Mouse (Mus musculus) kidney, postnatal 0 days (tissue): ENCODE measurements around the gene Ppp1r16b. TPM values are rescaled to one million over a fixed set of nuclear protein-coding genes. Genes with fewer than 3 reads are reported as not detected.

Experiments used
- ATAC-seq: fragments of 200-750 bp; cut with Nextera tagmentation; replicated peaks from 2 replicates; pipeline ENCODE4 v1.8.0; 2017; ENCODE audit warnings: low read depth, moderate number of reproducible peaks, moderate TSS enrichment, moderate library complexity; ENCODE audit not compliant: low FRiP score
- DNase-seq: peaks from one replicate; pipeline ENCODE4 v3.0.0-alpha.2; 2016; ENCODE audit warnings: low spot score
- H3K27ac ChIP-seq: fragments of 300-500 bp; sonication (generic); 2 replicates; pipeline ENCODE4 v1.5.1; 2014; ENCODE audit warnings: mild to moderate bottlenecking
- H3K27me3 ChIP-seq: fragments of 300-500 bp; sonication (generic); 2 replicates; pipeline ENCODE4 v1.6.1; 2014; ENCODE audit warnings: low read length, mixed read lengths; ENCODE audit not compliant: insufficient read depth
- H3K36me3 ChIP-seq: fragments of 300-500 bp; sonication (generic); 2 replicates; pipeline ENCODE4 v1.6.1; 2014; ENCODE audit warnings: low read length, mixed read lengths; ENCODE audit not compliant: insufficient read depth
- H3K4me1 ChIP-seq: fragments of 300-500 bp; sonication (generic); replicated peaks from 2 replicates; pipeline ENCODE4 v1.6.1; 2014; ENCODE audit warnings: antibody characterized with exemption, low read length, mixed read lengths; ENCODE audit not compliant: insufficient read depth
- H3K4me2 ChIP-seq: fragments of 300-500 bp; sonication (generic); 2 replicates; pipeline ENCODE4 v1.6.1; 2014; ENCODE audit warnings: mild to moderate bottlenecking, low read length, moderate library complexity, mixed read lengths
- H3K4me3 ChIP-seq: fragments of 300-500 bp; sonication (generic); replicated peaks from 2 replicates; pipeline ENCODE4 v1.5.1; 2014; ENCODE audit warnings: low read depth, low read length
- H3K9ac ChIP-seq: fragments of 300-500 bp; sonication (generic); 2 replicates; pipeline ENCODE4 v1.6.1; 2014; ENCODE audit warnings: low read depth, low read length
- H3K9me3 ChIP-seq: fragments of 300-500 bp; sonication (generic); replicated peaks from 2 replicates; pipeline ENCODE4 v1.6.1; 2016; ENCODE audit warnings: low read length, inconsistent platforms, mixed read lengths
- CTCF ChIP-seq: IDR thresholded peaks from 2 replicates; pipeline ENCODE4 v1.5.1; 2016; ENCODE audit warnings: antibody characterized with exemption, low read depth, mild to moderate bottlenecking, moderate library complexity
- WGBS: fragments of 180-500 bp; shearing (Covaris S2); extraction: QIAGEN DNeasy Blood & Tissue Kit; methylation state at CpG from one replicate; pipeline ENCODE4 v1.1.7; 2014; 5-methylcytosine and 5-hydroxymethylcytosine counted together
- polyA plus RNA-seq: library from polyadenylated mRNA; unstranded; fragments of >200 nt; fragmentation: Nextera tagmentation; extraction: Ambion mirVana; gene quantifications from 2 replicates; pipeline ENCODE4 v1.2.1, GENCODE M21; 2015

The Ppp1r16b gene
- polyA plus RNA-seq, 1 experiment from 2014 or later: 10.1 TPM

DNA sequence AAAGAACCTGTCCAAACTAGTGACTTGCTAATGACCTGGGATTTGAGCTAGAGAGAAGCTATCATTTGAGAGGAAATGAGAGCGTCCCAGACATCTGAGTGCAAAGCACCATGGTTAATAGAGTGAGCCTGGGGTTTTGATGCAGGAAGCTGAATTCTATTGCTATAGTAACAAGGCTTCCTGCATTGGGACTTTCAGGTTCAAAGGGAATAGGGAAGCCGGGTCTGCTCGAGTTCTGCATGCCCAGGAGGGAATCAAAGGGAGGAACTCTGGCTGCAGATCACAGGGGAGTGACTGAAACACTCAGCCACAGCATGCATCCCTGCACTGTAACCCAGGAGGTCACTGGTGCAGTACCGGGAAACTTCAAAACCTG is 17.8 kb downstream of the Ppp1r16b start:
- no peak overlapping the region for H3K4me3 ChIP-seq
- no peaks in the 10 kb centered on the region for H3K36me3 ChIP-seq
- WGBS: 7% methylated on average over 4 of the region's 4 CpGs
- H3K4me1 ChIP-seq: 0 out of 2 replicates have a peak, but pooled peaks cover 5% of the 10 kb centered on the region
- no peak for ATAC-seq
- no peaks in the 10 kb centered on the region for H3K27me3 ChIP-seq
- no peak overlapping the region for H3K4me2 ChIP-seq
- no peak overlapping the region for H3K27ac ChIP-seq
- DNase-seq: peak; percentile 71
- no peak overlapping the region for H3K9ac ChIP-seq
- TF ChIP-seq CTCF: no peak
- H3K9me3 ChIP-seq: no peaks in the 10 kb centered on the region

DNA sequence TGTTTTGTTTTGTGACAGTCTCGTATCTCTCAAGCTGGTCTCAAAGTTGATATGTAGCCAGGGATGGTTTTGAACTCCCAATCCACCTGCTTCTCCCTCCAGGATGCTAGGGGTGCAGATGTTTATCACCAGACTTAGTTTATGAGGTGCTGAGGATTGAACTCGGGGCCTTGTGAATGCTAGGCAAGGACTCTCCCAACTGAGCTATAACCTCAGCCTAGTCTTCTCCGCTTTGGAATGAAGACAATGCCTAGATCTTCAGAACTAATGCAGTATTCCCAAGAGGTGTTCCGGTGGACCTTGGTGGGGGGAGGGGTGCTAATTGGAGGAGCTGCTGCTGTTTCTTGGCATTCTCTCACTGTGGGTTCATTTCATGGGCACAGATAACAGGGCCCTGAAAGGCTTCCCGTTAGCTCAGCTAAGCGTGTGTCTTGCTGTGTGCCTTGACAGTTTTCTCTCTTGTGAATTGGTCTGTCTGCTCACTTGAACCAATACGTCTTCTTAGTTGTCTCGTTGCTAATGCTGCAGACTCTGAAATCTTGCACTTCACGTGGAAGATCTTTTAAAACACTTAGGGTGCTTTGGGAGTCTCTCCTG is 19.1 kb downstream of the Ppp1r16b start:
- no peak for TF ChIP-seq CTCF
- no peak for ATAC-seq
- Histone ChIP-seq H3K4me3 (no peak overlapping the region), H3K27me3 (no peaks in the 10 kb centered on the region), H3K27ac (no peak overlapping the region), H3K4me1 (0 out of 2 replicates have a peak, but pooled peaks cover 14% of the 10 kb centered on the region), H3K36me3 (no peaks in the 10 kb centered on the region), H3K9ac (no peak overlapping the region), H3K9me3 (no peaks in the 10 kb centered on the region), H3K4me2 (no peak overlapping the region)
- WGBS: 49% methylated on average over 9 of the region's 9 CpGs
- no peak for DNase-seq

DNA sequence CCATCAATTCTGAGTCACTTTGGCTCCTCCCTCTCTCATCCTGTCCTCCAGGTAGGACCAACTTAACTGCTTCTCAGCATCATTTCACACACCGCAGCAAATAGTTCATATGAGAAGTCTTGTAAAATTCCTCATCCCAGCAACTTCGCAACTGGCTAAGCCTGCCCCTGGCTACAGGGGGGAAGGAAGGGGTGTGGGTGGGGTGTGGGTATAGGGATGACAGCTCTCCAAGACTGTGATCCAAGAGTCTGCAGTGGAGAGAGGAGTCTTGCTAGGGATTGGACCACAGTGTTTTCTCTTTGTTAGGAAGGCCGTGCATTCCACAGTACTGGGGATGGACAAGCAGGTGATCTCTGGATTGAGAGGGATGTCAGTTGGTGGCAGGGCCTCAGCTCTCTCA is 19.7 kb downstream of the Ppp1r16b start:
- H3K27me3 ChIP-seq: no peaks in the 10 kb centered on the region
- no peak overlapping the region for H3K27ac ChIP-seq
- H3K9ac ChIP-seq: no peak overlapping the region
- no peaks in the 10 kb centered on the region for H3K9me3 ChIP-seq
- no peak for ATAC-seq
- DNase-seq: no peak
- H3K4me2 ChIP-seq: no peak overlapping the region
- 33% methylated on average over 3 of the region's 3 CpGs for WGBS
- H3K4me3 ChIP-seq: no peak overlapping the region
- TF ChIP-seq CTCF: no peak
- peaks cover 14% of the 10 kb centered on the region; the same call in 1 of the 2 replicates for H3K4me1 ChIP-seq
- no peaks in the 10 kb centered on the region for H3K36me3 ChIP-seq

DNA sequence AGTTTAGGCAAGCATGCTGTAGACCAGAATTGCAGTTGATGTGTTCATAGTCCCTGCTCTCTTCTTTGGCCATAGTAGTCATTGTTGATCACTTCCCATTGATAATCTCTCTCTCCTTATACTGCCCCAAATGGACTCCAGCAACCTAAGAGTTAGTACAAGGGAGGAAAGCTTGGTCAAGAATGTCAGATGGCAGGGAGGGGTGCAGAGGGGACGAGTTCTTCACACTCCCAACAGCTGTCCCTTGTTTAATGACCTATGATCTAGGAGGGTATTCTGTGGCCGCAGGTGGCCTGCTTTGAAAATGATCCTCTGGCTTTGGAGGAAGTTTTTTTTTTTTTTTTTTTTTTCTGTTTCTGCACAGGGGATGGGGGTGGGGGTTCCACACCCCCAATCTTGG is 21.2 kb downstream of the Ppp1r16b start:
- H3K4me3 ChIP-seq: no peak overlapping the region
- H3K4me2 ChIP-seq: no peak overlapping the region
- no peak overlapping the region for H3K9ac ChIP-seq
- no peaks in the 10 kb centered on the region for H3K36me3 ChIP-seq
- DNase-seq: peak; percentile 76
- no peak overlapping the region for H3K27ac ChIP-seq
- ATAC-seq: no peak
- H3K27me3 ChIP-seq: no peaks in the 10 kb centered on the region
- TF ChIP-seq CTCF: no peak
- H3K4me1 ChIP-seq: peaks cover 14% of the 10 kb centered on the region; the same call in 1 of the 2 replicates
- WGBS: 32% methylated on average over 2 of the region's 2 CpGs
- no peaks in the 10 kb centered on the region for H3K9me3 ChIP-seq

GRCm38 (mm10) chr2:158687804-158688241 is 22.6 kb downstream of the Ppp1r16b start:
- peak overlapping the region; percentile 61 for H3K27ac ChIP-seq
- peak overlapping the region; percentile 24; the same call in 1 of the 2 replicates for H3K9ac ChIP-seq
- peak overlapping the region; percentile 13; the same call in 1 of the 2 replicates for H3K4me3 ChIP-seq
- ATAC-seq: no peak
- TF ChIP-seq CTCF: no peak; the same call in 1 of the 2 replicates
- peaks cover 14% of the 10 kb centered on the region; the same call in 1 of the 2 replicates for H3K4me1 ChIP-seq
- no peaks in the 10 kb centered on the region for H3K27me3 ChIP-seq
- 9% methylated on average over 25 of the region's 25 CpGs for WGBS
- no peaks in the 10 kb centered on the region for H3K9me3 ChIP-seq
- DNase-seq: peak; percentile 75
- peak overlapping the region; percentile 46 for H3K4me2 ChIP-seq
- no peaks in the 10 kb centered on the region for H3K36me3 ChIP-seq

DNA sequence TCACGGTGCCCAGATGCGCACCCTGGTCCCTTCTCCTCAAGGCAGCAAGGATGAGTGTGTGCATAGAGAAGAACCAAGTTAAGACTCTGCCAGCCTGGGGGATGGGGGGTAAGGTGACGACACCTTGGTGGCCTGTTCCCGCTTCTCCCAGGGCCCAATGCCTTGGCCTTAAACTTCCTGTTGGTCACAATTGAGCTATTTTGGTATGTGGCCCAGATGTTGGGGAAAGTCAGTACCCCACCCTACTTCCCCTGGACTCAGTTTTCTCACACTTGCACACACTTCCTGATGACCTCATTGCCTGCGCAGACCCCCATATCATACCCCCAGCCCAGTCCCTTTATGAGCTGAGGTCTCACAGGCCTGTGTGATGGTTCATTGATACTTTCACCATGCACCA is 23.9 kb downstream of the Ppp1r16b start:
- ATAC-seq (no peak), DNase-seq (no peak)
- peaks cover 14% of the 10 kb centered on the region; the same call in 1 of the 2 replicates for H3K4me1 ChIP-seq
- H3K27ac ChIP-seq: peak overlapping the region; percentile 61; the same call in 1 of the 2 replicates
- no peak overlapping the region; the same call in 1 of the 2 replicates for H3K4me2 ChIP-seq
- WGBS: 72% methylated on average over 5 of the region's 5 CpGs
- no peaks in the 10 kb centered on the region for H3K36me3 ChIP-seq
- no peaks in the 10 kb centered on the region for H3K27me3 ChIP-seq
- H3K4me3 ChIP-seq: no peak overlapping the region
- no peak for TF ChIP-seq CTCF
- no peaks in the 10 kb centered on the region for H3K9me3 ChIP-seq
- H3K9ac ChIP-seq: no peak overlapping the region
